Mouse (Mus musculus) brain, embryonic 14.5 days (tissue): Measurements from ENCODE around the gene Krt39.

Experiments
- CTCF ChIP-seq: fragments of 200-500 bp; IDR thresholded peaks from 2 replicates; pipeline ENCODE4 v1.5.1; 2012; ENCODE audit warnings: inconsistent platforms, mild to moderate bottlenecking, moderate library complexity, borderline replicate concordance; ENCODE audit not compliant: insufficient read depth, insufficient read length; ENCODE audit errors: extremely low read depth
- POLR2A ChIP-seq: fragments of 200-500 bp; IDR thresholded peaks from 2 replicates; pipeline ENCODE4 v1.6.1; 2012; ENCODE audit warnings: mild to moderate bottlenecking, inconsistent platforms, borderline replicate concordance; ENCODE audit not compliant: poor library complexity, insufficient read depth, insufficient read length, severe bottlenecking; ENCODE audit errors: extremely low read depth

DNA sequence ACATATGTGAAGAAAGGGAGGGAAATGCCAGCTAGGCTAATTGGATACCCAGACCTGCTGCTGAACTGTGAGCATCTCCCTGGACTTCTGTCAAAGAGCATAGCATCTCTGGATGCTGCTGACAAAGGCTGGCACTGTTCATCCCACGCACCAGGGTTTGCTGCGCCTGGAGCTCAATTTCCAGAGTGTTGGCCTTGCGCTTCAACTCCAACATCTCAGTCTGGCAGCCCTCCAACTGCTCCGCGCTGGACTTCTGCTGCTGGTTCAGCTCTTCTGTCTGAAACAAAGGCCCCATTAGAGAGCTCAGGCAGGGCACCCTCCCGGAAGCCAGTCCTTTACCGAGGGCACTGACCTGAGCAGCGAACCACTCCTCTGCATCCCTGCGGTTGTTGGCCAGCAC is 18.6 kb upstream of the Krt39 start:
- no peak for TF ChIP-seq CTCF
- no peak for TF ChIP-seq POLR2A
